Mouse (Mus musculus): ENCODE results near the gene Ntn1.
A peak's percentile ranks its signal among the peaks of the same experiment; 100 is the strongest.

Ntn1 gene

GRCm38 (mm10) chr11:68176550-68176949 is 224.1 kb downstream of the Ntn1 start:
- DNase-seq, result no peak

GRCm38 (mm10) chr11:68172648-68173045 is 228.0 kb downstream of the Ntn1 start:
- DNase-seq, result peak; percentile 19 to 31

- no peak for DNase-seq
Observed at GRCm38 (mm10) chr11:68171973-68172647, 228.5 kb downstream of the Ntn1 start.

- DNase-seq, result no peak
Observed at GRCm38 (mm10) chr11:68168427-68168826, 232.2 kb downstream of the Ntn1 start.

GRCm38 (mm10) chr11:68164408-68164807 is 236.2 kb downstream of the Ntn1 start:
- DNase-seq, result peak; percentile 64 to 74

GRCm38 (mm10) chr11:68159867-68160266 is 240.8 kb downstream of the Ntn1 start:
- DNase-seq, result no peak
